ENCODE assay signal across 10 mouse cellular contexts in genomic region chr19:44651605-44652004, GRCm38 (mm10).
DNase-seq lines count a peak whose midpoint lies in the region; ATAC-seq and TF ChIP-seq lines count a peak whose summit lies in the region.
"Had no signal": no experiment of that assay in that cellular context is flagged by ENCODE, and none has a peak within 500 bp of the region (broad histone marks: within the 10 kb centered on the region; RNA-seq: fewer than 3 reads in every experiment).

No protein-coding gene starts in this region.

- no peaks in the 10 kb centered on the region for H3K79me2 ChIP-seq in liver, adult 2 months (ENCODE audit: control insufficient read depth, insufficient read depth, low read length)

- no peak overlapping the region for H3K27ac ChIP-seq in forebrain, postnatal 0 days (ENCODE audit: low read depth, low read length)
- no peak overlapping the region for H3K27ac ChIP-seq in forebrain, embryonic 10.5 days
- H3K27ac ChIP-seq in liver, adult 2 months (replicated peaks; ENCODE audit: insufficient read depth, low read depth, low read length), result no peak overlapping the region
- no peak overlapping the region for H3K27ac ChIP-seq in liver, embryonic 12.5 days
- no peak overlapping the region for H3K27ac ChIP-seq in kidney, embryonic 16.5 days (ENCODE audit: low read length)
- H3K27ac ChIP-seq: hindbrain, embryonic 10.5 days had no signal

- H3K36me3 ChIP-seq in forebrain, postnatal 0 days (ENCODE audit: insufficient read depth), result no peaks in the 10 kb centered on the region
- no peaks in the 10 kb centered on the region for H3K36me3 ChIP-seq in forebrain, embryonic 10.5 days (replicated peaks)
- no peaks in the 10 kb centered on the region for H3K36me3 ChIP-seq in liver, adult 2 months (ENCODE audit: control insufficient read depth, insufficient read depth, low read length)
- H3K36me3 ChIP-seq in liver, embryonic 12.5 days, result no peaks in the 10 kb centered on the region
- no peaks in the 10 kb centered on the region for H3K36me3 ChIP-seq in kidney, embryonic 16.5 days (ENCODE audit: insufficient read depth, low read length)
- H3K36me3 ChIP-seq: hindbrain, embryonic 10.5 days had no signal

- WGBS in forebrain, postnatal 0 days, result 10% methylated on average over 4 of the region's 4 CpGs
- WGBS in forebrain, embryonic 10.5 days, result 0% methylated on average over 4 of the region's 4 CpGs
- 3% methylated on average over 4 of the region's 4 CpGs for WGBS in liver, adult 2 months
- 4% methylated on average over 4 of the region's 4 CpGs for WGBS in liver, embryonic 12.5 days (ENCODE audit: insufficient replicate concordance)
- 11% methylated on average over 4 of the region's 4 CpGs for WGBS in kidney, embryonic 16.5 days

- no peak overlapping the region for H3K4me3 ChIP-seq in forebrain, postnatal 0 days (ENCODE audit: low read depth, low read length)
- no peak overlapping the region for H3K4me3 ChIP-seq in forebrain, embryonic 10.5 days
- H3K4me3 ChIP-seq in liver, adult 2 months (ENCODE audit: insufficient read depth, low read depth, low read length), result no peak overlapping the region
- no peak overlapping the region for H3K4me3 ChIP-seq in liver, embryonic 12.5 days
- no peak overlapping the region for H3K4me3 ChIP-seq in kidney, embryonic 16.5 days (ENCODE audit: low read length)
- H3K4me3 ChIP-seq: hindbrain, embryonic 10.5 days had no signal

- H3K4me1 ChIP-seq in forebrain, postnatal 0 days (ENCODE audit: insufficient read depth), result 0 out of 2 replicates have a peak, but pooled peaks cover 1% of the 10 kb centered on the region
- peaks cover 34% of the 10 kb centered on the region for H3K4me1 ChIP-seq in forebrain, embryonic 10.5 days
- peaks cover 14% of the 10 kb centered on the region for H3K4me1 ChIP-seq in liver, adult 2 months (ENCODE audit: control insufficient read depth, insufficient read depth, low read length)
- no peaks in the 10 kb centered on the region for H3K4me1 ChIP-seq in liver, embryonic 12.5 days
- H3K4me1 ChIP-seq in kidney, embryonic 16.5 days (ENCODE audit: insufficient read depth, low read length), result peaks cover 13% of the 10 kb centered on the region

- H3K9me3 ChIP-seq in forebrain, postnatal 0 days (ENCODE audit: low read length), result no peaks in the 10 kb centered on the region
- H3K9me3 ChIP-seq in forebrain, embryonic 10.5 days, result no peaks in the 10 kb centered on the region
- no peaks in the 10 kb centered on the region for H3K9me3 ChIP-seq in liver, embryonic 12.5 days (replicated peaks)
- H3K9me3 ChIP-seq in kidney, embryonic 16.5 days (ENCODE audit: low read length), result no peaks in the 10 kb centered on the region
- H3K9me3 ChIP-seq: hindbrain, embryonic 10.5 days had no signal

- TF ChIP-seq CTCF in forebrain, postnatal 0 days (IDR thresholded peaks at IDR 0.05; ENCODE audit: low read depth), result peak; percentile 13; the same call in 1 of the 2 replicates
- peak; percentile 61 for TF ChIP-seq CTCF in liver, adult 2 months (IDR thresholded peaks at IDR 0.05; ENCODE audit: low read depth, low read length)

- TF ChIP-seq POLR2A in liver, adult 2 months (IDR thresholded peaks at IDR 0.05; ENCODE audit: extremely low read depth, insufficient read depth, low read length), result no peak

- peaks cover 30% of the 10 kb centered on the region for H3K27me3 ChIP-seq in forebrain, postnatal 0 days (ENCODE audit: insufficient read depth, low read length)
- peaks cover 97% of the 10 kb centered on the region for H3K27me3 ChIP-seq in forebrain, embryonic 10.5 days (ENCODE audit: poor library complexity, severe bottlenecking)
- peaks cover 3% of the 10 kb centered on the region; the same call in 1 of the 2 replicates for H3K27me3 ChIP-seq in liver, adult 2 months (ENCODE audit: control insufficient read depth, insufficient read depth, low read length)
- H3K27me3 ChIP-seq in liver, embryonic 12.5 days (replicated peaks), result peaks cover 91% of the 10 kb centered on the region
- peaks cover 21% of the 10 kb centered on the region for H3K27me3 ChIP-seq in kidney, embryonic 16.5 days (ENCODE audit: insufficient read depth, low read length)

- DNase-seq in forebrain, postnatal 0 days, result no peak
- DNase-seq in forebrain, embryonic 10.5 days (ENCODE audit: extremely low spot score, low spot score), result no peak
- DNase-seq in liver, adult 2 months (ENCODE audit: extremely low read depth, low read depth, low spot score), result peak; percentile 56
- DNase-seq in adipocyte (ENCODE audit: low spot score), result peak; percentile 16
- DNase-seq in spleen, adult 12 weeks (ENCODE audit: low spot score), result no peak
- no peak for DNase-seq in thymus, postnatal 25 days
- DNase-seq: lung, postnatal 36 days had no signal

- H3K9ac ChIP-seq in forebrain, postnatal 0 days, result no peak overlapping the region
- no peak overlapping the region for H3K9ac ChIP-seq in liver, adult 2 months (ENCODE audit: low read depth, low read length)
- H3K9ac ChIP-seq in liver, embryonic 12.5 days, result no peak overlapping the region
- no peak overlapping the region for H3K9ac ChIP-seq in kidney, embryonic 16.5 days (replicated peaks; ENCODE audit: low read length)

- H3K4me2 ChIP-seq in forebrain, postnatal 0 days (ENCODE audit: low read depth), result no peak overlapping the region
- no peak overlapping the region for H3K4me2 ChIP-seq in liver, embryonic 12.5 days
- H3K4me2 ChIP-seq in kidney, embryonic 16.5 days (replicated peaks; ENCODE audit: low read depth, low read length), result no peak overlapping the region

- ATAC-seq in forebrain, postnatal 0 days, result no peak
- no peak for ATAC-seq in liver, embryonic 12.5 days
- ATAC-seq in kidney, embryonic 16.5 days (ENCODE audit: low FRiP score, low TSS enrichment), result peak; percentile 36; the same call in 1 of the 2 replicates

Comparison
In these comparisons a context has a peak if more than half of its experiments do, and no peak if none do; other contexts are left out.
1. DNase-seq: peak in liver, adult 2 months (single experiment) and adipocyte (single experiment); none in forebrain, postnatal 0 days (single experiment), forebrain, embryonic 10.5 days (single experiment), spleen, adult 12 weeks (single experiment) and thymus, postnatal 25 days (single experiment).